Mouse (Mus musculus): Measurements from ENCODE around the gene 1110002E22Rik. TPM values are rescaled to one million over a fixed set of nuclear protein-coding genes. Genes with fewer than 3 reads are reported as not detected.

The 1110002E22Rik gene
- total and polyA plus RNA-seq, 2 experiments from 2014 or later, result 0.05 to 0.10 TPM

- TF ChIP-seq CTCF (IDR thresholded peaks at IDR 0.05; ENCODE audit: low read depth), result no peak
- H3K27me3 ChIP-seq (ENCODE audit: insufficient read depth, low read length), result no peaks in the 10 kb centered on the region
- DNase-seq (ENCODE audit: low spot score), result no peak
- H3K9ac ChIP-seq (replicated peaks; ENCODE audit: low read length), result no peak overlapping the region
- H3K27ac ChIP-seq, result no peak overlapping the region
- H3K9me3 ChIP-seq (ENCODE audit: low read length), result no peaks in the 10 kb centered on the region
- no peaks in the 10 kb centered on the region for H3K4me1 ChIP-seq (ENCODE audit: insufficient read depth, low read length)
- ATAC-seq, result no peak
- H3K4me3 ChIP-seq (ENCODE audit: low read length), result no peak overlapping the region
- H3K36me3 ChIP-seq (ENCODE audit: insufficient read depth, low read length), result no peaks in the 10 kb centered on the region
- 89% methylated on average over 11 of the region's 11 CpGs for WGBS
- no peak overlapping the region for H3K4me2 ChIP-seq (ENCODE audit: low read depth, low read length)
Observed at GRCm38 (mm10) chr3:138050772-138051171, 14.1 kb upstream of the 1110002E22Rik start.

GRCm38 (mm10) chr3:138051431-138051830 lies 13.4 kb upstream of the 1110002E22Rik start:
- Histone ChIP-seq H3K27me3 (ENCODE audit: insufficient read depth, low read length) (no peaks in the 10 kb centered on the region), H3K4me2 (ENCODE audit: low read depth, low read length) (no peak overlapping the region), H3K36me3 (ENCODE audit: insufficient read depth, low read length) (no peaks in the 10 kb centered on the region), H3K9ac (replicated peaks; ENCODE audit: low read length) (no peak overlapping the region), H3K4me3 (ENCODE audit: low read length) (no peak overlapping the region), H3K27ac (no peak overlapping the region), H3K4me1 (ENCODE audit: insufficient read depth, low read length) (no peaks in the 10 kb centered on the region), H3K9me3 (ENCODE audit: low read length) (no peaks in the 10 kb centered on the region)
- WGBS, result 66% methylated on average over 3 of the region's 3 CpGs
- no peak for TF ChIP-seq CTCF (IDR thresholded peaks at IDR 0.05; ENCODE audit: low read depth)
- ATAC-seq (no peak), DNase-seq (ENCODE audit: low spot score) (no peak)

GRCm38 (mm10) chr3:138053969-138054368 lies 10.9 kb upstream of the 1110002E22Rik start:
- Histone ChIP-seq H3K4me1 (ENCODE audit: insufficient read depth, low read length) (no peaks in the 10 kb centered on the region), H3K4me3 (ENCODE audit: low read length) (no peak overlapping the region), H3K9ac (replicated peaks; ENCODE audit: low read length) (no peak overlapping the region), H3K9me3 (ENCODE audit: low read length) (no peaks in the 10 kb centered on the region), H3K36me3 (ENCODE audit: insufficient read depth, low read length) (no peaks in the 10 kb centered on the region), H3K4me2 (ENCODE audit: low read depth, low read length) (no peak overlapping the region), H3K27me3 (ENCODE audit: insufficient read depth, low read length) (no peaks in the 10 kb centered on the region), H3K27ac (no peak overlapping the region)
- no peak for TF ChIP-seq CTCF (IDR thresholded peaks at IDR 0.05; ENCODE audit: low read depth)
- no peak for DNase-seq (ENCODE audit: low spot score)
- 42% methylated on average over 4 of the region's 4 CpGs for WGBS
- ATAC-seq, result no peak

- Histone ChIP-seq H3K27ac (no peak overlapping the region), H3K36me3 (ENCODE audit: insufficient read depth, low read length) (no peaks in the 10 kb centered on the region), H3K4me2 (ENCODE audit: low read depth, low read length) (no peak overlapping the region), H3K4me3 (ENCODE audit: low read length) (no peak overlapping the region), H3K9me3 (ENCODE audit: low read length) (no peaks in the 10 kb centered on the region), H3K27me3 (ENCODE audit: insufficient read depth, low read length) (no peaks in the 10 kb centered on the region), H3K4me1 (ENCODE audit: insufficient read depth, low read length) (no peaks in the 10 kb centered on the region), H3K9ac (replicated peaks; ENCODE audit: low read length) (no peak overlapping the region)
- DNase-seq (ENCODE audit: low spot score) (no peak), ATAC-seq (0 out of 2 replicates have a peak, but pooled peaks have one; percentile 21)
- no peak for TF ChIP-seq CTCF (IDR thresholded peaks at IDR 0.05; ENCODE audit: low read depth)
- whole genome bisulfite sequencing, result 43% methylated on average over 7 of the region's 7 CpGs
Observed at GRCm38 (mm10) chr3:138056976-138057375, 7.9 kb upstream of the 1110002E22Rik start.

- Histone ChIP-seq H3K9ac (replicated peaks; ENCODE audit: low read length) (no peak overlapping the region), H3K9me3 (ENCODE audit: low read length) (no peaks in the 10 kb centered on the region), H3K4me1 (ENCODE audit: insufficient read depth, low read length) (no peaks in the 10 kb centered on the region), H3K4me2 (ENCODE audit: low read depth, low read length) (no peak overlapping the region), H3K36me3 (ENCODE audit: insufficient read depth, low read length) (no peaks in the 10 kb centered on the region), H3K4me3 (ENCODE audit: low read length) (no peak overlapping the region), H3K27ac (no peak overlapping the region), H3K27me3 (ENCODE audit: insufficient read depth, low read length) (no peaks in the 10 kb centered on the region)
- ATAC-seq, result no peak
- peak; percentile 42 for DNase-seq (ENCODE audit: low spot score)
- WGBS, result 47% methylated on average over 4 of the region's 4 CpGs
- no peak for TF ChIP-seq CTCF (IDR thresholded peaks at IDR 0.05; ENCODE audit: low read depth)
Observed at GRCm38 (mm10) chr3:138058226-138058625, 6.6 kb upstream of the 1110002E22Rik start.

GRCm38 (mm10) chr3:138060429-138060828 lies 4.4 kb upstream of the 1110002E22Rik start:
- WGBS, result 88% methylated on average over 7 of the region's 7 CpGs
- H3K27ac ChIP-seq, result no peak overlapping the region
- no peaks in the 10 kb centered on the region for H3K9me3 ChIP-seq (ENCODE audit: low read length)
- H3K27me3 ChIP-seq (ENCODE audit: insufficient read depth, low read length), result no peaks in the 10 kb centered on the region
- TF ChIP-seq CTCF (IDR thresholded peaks at IDR 0.05; ENCODE audit: low read depth), result no peak
- H3K9ac ChIP-seq (replicated peaks; ENCODE audit: low read length), result no peak overlapping the region
- H3K4me2 ChIP-seq (ENCODE audit: low read depth, low read length), result no peak overlapping the region
- no peak for ATAC-seq
- H3K4me1 ChIP-seq (ENCODE audit: insufficient read depth, low read length), result 0 out of 2 replicates have a peak, but pooled peaks cover 5% of the 10 kb centered on the region
- no peak for DNase-seq (ENCODE audit: low spot score)
- no peaks in the 10 kb centered on the region for H3K36me3 ChIP-seq (ENCODE audit: insufficient read depth, low read length)
- H3K4me3 ChIP-seq (ENCODE audit: low read length), result no peak overlapping the region

GRCm38 (mm10) chr3:138061205-138061911 lies 3.5 kb upstream of the 1110002E22Rik start:
- no peaks in the 10 kb centered on the region for H3K9me3 ChIP-seq (ENCODE audit: low read length)
- H3K4me3 ChIP-seq (ENCODE audit: low read length), result no peak overlapping the region
- H3K4me2 ChIP-seq (ENCODE audit: low read depth, low read length), result no peak overlapping the region
- no peak for ATAC-seq
- no peaks in the 10 kb centered on the region; the same call in 1 of the 2 replicates for H3K27me3 ChIP-seq (ENCODE audit: insufficient read depth, low read length)
- WGBS, result 86% methylated on average over 9 of the region's 9 CpGs
- DNase-seq (ENCODE audit: low spot score), result no peak
- no peaks in the 10 kb centered on the region for H3K36me3 ChIP-seq (ENCODE audit: insufficient read depth, low read length)
- H3K9ac ChIP-seq (replicated peaks; ENCODE audit: low read length), result no peak overlapping the region
- 0 out of 2 replicates have a peak, but pooled peaks cover 5% of the 10 kb centered on the region for H3K4me1 ChIP-seq (ENCODE audit: insufficient read depth, low read length)
- H3K27ac ChIP-seq, result no peak overlapping the region
- no peak for TF ChIP-seq CTCF (IDR thresholded peaks at IDR 0.05; ENCODE audit: low read depth)
